Mouse (Mus musculus): ENCODE measurements at regions not wholly inside any gene's neighbourhood (a gene's known extent, or its start where the extent isn't known, plus 50 kb on each side); places are given as distances from the start of the nearest gene placed in this dataset.

GRCm38 (mm10) chr15:11699929-11700328 is 207.2 kb downstream of the Npr3 start:
- TF ChIP-seq CTCF (IDR thresholded peaks at IDR 0.05), result no peak
- TF ChIP-seq EP300 (IDR thresholded peaks at IDR 0.05), result no peak
